Mouse (Mus musculus): Measurements from ENCODE around the gene Btbd9. TPM values are rescaled to one million over a fixed set of nuclear protein-coding genes. Genes with fewer than 3 reads are reported as not detected.

Gene Btbd9
- polyA plus RNA-seq, 1 experiment from 2014 or later = 52.5 TPM

- Histone ChIP-seq H3K27me3 (ENCODE audit: control insufficient read depth, insufficient read depth, low read length) (no peaks in the 10 kb centered on the region), H3K4me3 (ENCODE audit: low read length) (no peak overlapping the region), H3K4me2 (replicated peaks; ENCODE audit: low read depth, low read length) (no peak overlapping the region), H3K36me3 (ENCODE audit: control insufficient read depth, insufficient read depth, low read length) (peaks cover 13% of the 10 kb centered on the region; the same call in 1 of the 2 replicates), H3K27ac (ENCODE audit: low read depth, low read length) (no peak overlapping the region), H3K9ac (ENCODE audit: low read depth, low read length) (no peak overlapping the region), H3K4me1 (ENCODE audit: control insufficient read depth, insufficient read depth, low read length) (peaks cover 25% of the 10 kb centered on the region), H3K9me3 (ENCODE audit: control insufficient read depth, low read length) (no peaks in the 10 kb centered on the region)
- 62% methylated on average over 11 of the region's 11 CpGs for WGBS
- no peak for ATAC-seq (ENCODE audit: low FRiP score, low TSS enrichment)
These were observed 385.1 kb downstream of the Btbd9 start for GRCm38 (mm10) chr17:30191097-30191640.

GRCm38 (mm10) chr17:30188031-30188981 is 388.0 kb downstream of the Btbd9 start:
- Histone ChIP-seq H3K9me3 (ENCODE audit: control insufficient read depth, low read length) (no peaks in the 10 kb centered on the region), H3K4me1 (ENCODE audit: control insufficient read depth, insufficient read depth, low read length) (peaks cover 24% of the 10 kb centered on the region), H3K4me2 (replicated peaks; ENCODE audit: low read depth, low read length) (no peak overlapping the region), H3K27ac (ENCODE audit: low read depth, low read length) (no peak overlapping the region), H3K27me3 (ENCODE audit: control insufficient read depth, insufficient read depth, low read length) (no peaks in the 10 kb centered on the region), H3K9ac (ENCODE audit: low read depth, low read length) (no peak overlapping the region), H3K4me3 (ENCODE audit: low read length) (no peak overlapping the region), H3K36me3 (ENCODE audit: control insufficient read depth, insufficient read depth, low read length) (peaks cover 5% of the 10 kb centered on the region; the same call in 1 of the 2 replicates)
- ATAC-seq (ENCODE audit: low FRiP score, low TSS enrichment) = no peak
- WGBS = 24% methylated on average over 20 of the region's 20 CpGs

GRCm38 (mm10) chr17:30187581-30187980 is 388.7 kb downstream of the Btbd9 start:
- H3K4me1 ChIP-seq (ENCODE audit: control insufficient read depth, insufficient read depth, low read length) = peaks cover 24% of the 10 kb centered on the region
- no peaks in the 10 kb centered on the region for H3K27me3 ChIP-seq (ENCODE audit: control insufficient read depth, insufficient read depth, low read length)
- no peak overlapping the region for H3K9ac ChIP-seq (ENCODE audit: low read depth, low read length)
- ATAC-seq (ENCODE audit: low FRiP score, low TSS enrichment) = no peak
- no peak overlapping the region for H3K27ac ChIP-seq (ENCODE audit: low read depth, low read length)
- no peak overlapping the region for H3K4me2 ChIP-seq (replicated peaks; ENCODE audit: low read depth, low read length)
- WGBS = 47% methylated on average over 5 of the region's 5 CpGs
- H3K9me3 ChIP-seq (ENCODE audit: control insufficient read depth, low read length) = no peaks in the 10 kb centered on the region
- peaks cover 1% of the 10 kb centered on the region; the same call in 1 of the 2 replicates for H3K36me3 ChIP-seq (ENCODE audit: control insufficient read depth, insufficient read depth, low read length)
- no peak overlapping the region for H3K4me3 ChIP-seq (ENCODE audit: low read length)

- WGBS = 92% methylated on average over 6 of the region's 6 CpGs
- no peak for ATAC-seq (ENCODE audit: low FRiP score, low TSS enrichment)
- peaks cover 24% of the 10 kb centered on the region for H3K4me1 ChIP-seq (ENCODE audit: control insufficient read depth, insufficient read depth, low read length)
These were observed 389.1 kb downstream of the Btbd9 start for GRCm38 (mm10) chr17:30187154-30187553.

GRCm38 (mm10) chr17:30183561-30183960 is 392.7 kb downstream of the Btbd9 start:
- ATAC-seq (ENCODE audit: low FRiP score, low TSS enrichment) = no peak
- Histone ChIP-seq H3K27me3 (ENCODE audit: control insufficient read depth, insufficient read depth, low read length) (no peaks in the 10 kb centered on the region), H3K9me3 (ENCODE audit: control insufficient read depth, low read length) (no peaks in the 10 kb centered on the region), H3K4me3 (ENCODE audit: low read length) (no peak overlapping the region), H3K9ac (ENCODE audit: low read depth, low read length) (no peak overlapping the region), H3K27ac (ENCODE audit: low read depth, low read length) (no peak overlapping the region), H3K4me1 (ENCODE audit: control insufficient read depth, insufficient read depth, low read length) (peaks cover 16% of the 10 kb centered on the region), H3K36me3 (ENCODE audit: control insufficient read depth, insufficient read depth, low read length) (no peaks in the 10 kb centered on the region; the same call in 1 of the 2 replicates), H3K4me2 (replicated peaks; ENCODE audit: low read depth, low read length) (no peak overlapping the region)
- WGBS = 93% methylated on average over 6 of the region's 6 CpGs

More at GRCm38 (mm10) chr17:30187154-30187553, 389.1 kb downstream of the Btbd9 start:
- Histone ChIP-seq H3K27ac (ENCODE audit: low read depth, low read length) (no peak overlapping the region), H3K9me3 (ENCODE audit: control insufficient read depth, low read length) (no peaks in the 10 kb centered on the region), H3K4me3 (ENCODE audit: low read length) (no peak overlapping the region), H3K4me2 (replicated peaks; ENCODE audit: low read depth, low read length) (no peak overlapping the region), H3K9ac (ENCODE audit: low read depth, low read length) (no peak overlapping the region), H3K36me3 (ENCODE audit: control insufficient read depth, insufficient read depth, low read length) (no peaks in the 10 kb centered on the region; the same call in 1 of the 2 replicates), H3K27me3 (ENCODE audit: control insufficient read depth, insufficient read depth, low read length) (no peaks in the 10 kb centered on the region)

- no peak overlapping the region for H3K4me3 ChIP-seq (ENCODE audit: low read length)
- H3K9me3 ChIP-seq (ENCODE audit: control insufficient read depth, low read length) = no peaks in the 10 kb centered on the region
- WGBS = 84% methylated on average over 2 of the region's 2 CpGs
- ATAC-seq (ENCODE audit: low FRiP score, low TSS enrichment) = no peak
- no peak overlapping the region for H3K4me2 ChIP-seq (replicated peaks; ENCODE audit: low read depth, low read length)
- no peaks in the 10 kb centered on the region for H3K27me3 ChIP-seq (ENCODE audit: control insufficient read depth, insufficient read depth, low read length)
- H3K36me3 ChIP-seq (ENCODE audit: control insufficient read depth, insufficient read depth, low read length) = no peaks in the 10 kb centered on the region; the same call in 1 of the 2 replicates
- H3K4me1 ChIP-seq (ENCODE audit: control insufficient read depth, insufficient read depth, low read length) = peaks cover 2% of the 10 kb centered on the region; the same call in 1 of the 2 replicates
- H3K27ac ChIP-seq (ENCODE audit: low read depth, low read length) = no peak overlapping the region
- no peak overlapping the region for H3K9ac ChIP-seq (ENCODE audit: low read depth, low read length)
These were observed 394.2 kb downstream of the Btbd9 start for GRCm38 (mm10) chr17:30182063-30182462.

GRCm38 (mm10) chr17:30181554-30181953 is 394.7 kb downstream of the Btbd9 start:
- ATAC-seq (ENCODE audit: low FRiP score, low TSS enrichment) = no peak
- Histone ChIP-seq H3K27me3 (ENCODE audit: control insufficient read depth, insufficient read depth, low read length) (no peaks in the 10 kb centered on the region), H3K4me3 (ENCODE audit: low read length) (no peak overlapping the region), H3K4me1 (ENCODE audit: control insufficient read depth, insufficient read depth, low read length) (no peaks in the 10 kb centered on the region), H3K9ac (ENCODE audit: low read depth, low read length) (no peak overlapping the region), H3K27ac (ENCODE audit: low read depth, low read length) (no peak overlapping the region), H3K4me2 (replicated peaks; ENCODE audit: low read depth, low read length) (no peak overlapping the region), H3K36me3 (ENCODE audit: control insufficient read depth, insufficient read depth, low read length) (no peaks in the 10 kb centered on the region; the same call in 1 of the 2 replicates), H3K9me3 (ENCODE audit: control insufficient read depth, low read length) (no peaks in the 10 kb centered on the region)
- 86% methylated on average over 4 of the region's 4 CpGs for WGBS

- no peaks in the 10 kb centered on the region for H3K4me1 ChIP-seq (ENCODE audit: control insufficient read depth, insufficient read depth, low read length)
- 88% methylated on average over 6 of the region's 6 CpGs for WGBS
- no peak for ATAC-seq (ENCODE audit: low FRiP score, low TSS enrichment)
- no peaks in the 10 kb centered on the region for H3K27me3 ChIP-seq (ENCODE audit: control insufficient read depth, insufficient read depth, low read length)
- H3K9ac ChIP-seq (ENCODE audit: low read depth, low read length) = no peak overlapping the region
- no peak overlapping the region for H3K27ac ChIP-seq (ENCODE audit: low read depth, low read length)
- H3K4me3 ChIP-seq (ENCODE audit: low read length) = no peak overlapping the region
- no peak overlapping the region for H3K4me2 ChIP-seq (replicated peaks; ENCODE audit: low read depth, low read length)
- H3K9me3 ChIP-seq (ENCODE audit: control insufficient read depth, low read length) = no peaks in the 10 kb centered on the region
- no peaks in the 10 kb centered on the region; the same call in 1 of the 2 replicates for H3K36me3 ChIP-seq (ENCODE audit: control insufficient read depth, insufficient read depth, low read length)
These were observed 396.1 kb downstream of the Btbd9 start for GRCm38 (mm10) chr17:30180197-30180596.

GRCm38 (mm10) chr17:30178402-30178801 is 397.9 kb downstream of the Btbd9 start:
- H3K36me3 ChIP-seq (ENCODE audit: control insufficient read depth, insufficient read depth, low read length) = no peaks in the 10 kb centered on the region
- H3K27me3 ChIP-seq (ENCODE audit: control insufficient read depth, insufficient read depth, low read length) = no peaks in the 10 kb centered on the region
- H3K4me3 ChIP-seq (ENCODE audit: low read length) = no peak overlapping the region
- no peak for ATAC-seq (ENCODE audit: low FRiP score, low TSS enrichment)
- 80% methylated on average over 1 of the region's 1 CpGs for WGBS
- no peak overlapping the region for H3K9ac ChIP-seq (ENCODE audit: low read depth, low read length)
- no peaks in the 10 kb centered on the region for H3K4me1 ChIP-seq (ENCODE audit: control insufficient read depth, insufficient read depth, low read length)
- no peak overlapping the region for H3K4me2 ChIP-seq (replicated peaks; ENCODE audit: low read depth, low read length)
- no peaks in the 10 kb centered on the region for H3K9me3 ChIP-seq (ENCODE audit: control insufficient read depth, low read length)
- no peak overlapping the region for H3K27ac ChIP-seq (ENCODE audit: low read depth, low read length)

Data from kidney, embryonic 14.5 days (tissue).